Mouse (Mus musculus): ENCODE data around the gene Gpbar1. TPM values are rescaled to one million over a fixed set of nuclear protein-coding genes. Genes with fewer than 3 reads are reported as not detected.
A peak's percentile ranks its signal among the peaks of the same experiment; 100 is the strongest.
"Not testable (repeated sequence)": the region's sequence is repeated elsewhere in the genome, so short reads cannot be mapped to it uniquely, and the experiment has no call there.

Gene Gpbar1
- total and polyA plus RNA-seq, 3 experiments, result 0.11 TPM; not detected in 2

GRCm38 (mm10) chr1:74284543-74285160 lies 6.3 kb downstream of the Gpbar1 start, which contains the start of the genes Aamp and Pnkd:
Gene Aamp, minus strand, starts transcription at chr1:74284738.
Gene Pnkd, plus strand, starts transcription at chr1:74284930.
- no peaks in the 10 kb centered on the region for H3K27me3 ChIP-seq (ENCODE audit: insufficient read depth, low read length)
- TF ChIP-seq GATA2 (IDR thresholded peaks at IDR 0.05; ENCODE audit: borderline replicate concordance, low read depth, low read length) (no peak), POLR2AphosphoS5 (IDR thresholded peaks at IDR 0.05; ENCODE audit: insufficient replicate concordance, low read depth, low read length) (no peak), TAL1 (conservative IDR thresholded peaks at IDR 0.05; ENCODE audit: low read depth, low read length) (no peak), CTCF (IDR thresholded peaks at IDR 0.05; ENCODE audit: low read depth, low read length) (no peak), GATA1 (IDR thresholded peaks at IDR 0.05; ENCODE audit: borderline replicate concordance, low read length) (no peak)
- H3K4me3 ChIP-seq (ENCODE audit: low read depth, low read length), result peak within 1 kb of the TSS; percentile 79
- ATAC-seq (ENCODE audit: extremely low read depth, insufficient number of reproducible peaks, low FRiP score, poor library complexity, severe bottlenecking) (peak; percentile 94), DNase-seq (ENCODE audit: low spot score) (peak; percentile 99)
- no peaks in the 10 kb centered on the region for H3K9me3 ChIP-seq (replicated peaks)
- H3K4me1 ChIP-seq (ENCODE audit: insufficient read depth, low read depth, low read length), result peaks cover 69% of the 10 kb centered on the region
- H3K36me3 ChIP-seq (replicated peaks), result peaks cover 70% of the 10 kb centered on the region

- Histone ChIP-seq H3K9me3 (replicated peaks) (no peaks in the 10 kb centered on the region), H3K27me3 (ENCODE audit: insufficient read depth, low read length) (no peaks in the 10 kb centered on the region), H3K4me3 (ENCODE audit: low read depth, low read length) (peak overlapping the region; percentile 79), H3K36me3 (replicated peaks) (peaks cover 70% of the 10 kb centered on the region), H3K4me1 (ENCODE audit: insufficient read depth, low read depth, low read length) (peaks cover 66% of the 10 kb centered on the region)
- peak; percentile 21 for DNase-seq (ENCODE audit: low spot score)
- TF ChIP-seq TAL1 (conservative IDR thresholded peaks at IDR 0.05; ENCODE audit: low read depth, low read length) (no peak), POLR2AphosphoS5 (IDR thresholded peaks at IDR 0.05; ENCODE audit: insufficient replicate concordance, low read depth, low read length) (no peak), GATA1 (IDR thresholded peaks at IDR 0.05; ENCODE audit: borderline replicate concordance, low read length) (no peak), CTCF (IDR thresholded peaks at IDR 0.05; ENCODE audit: low read depth, low read length) (no peak), GATA2 (IDR thresholded peaks at IDR 0.05; ENCODE audit: borderline replicate concordance, low read depth, low read length) (no peak)
- ATAC-seq (ENCODE audit: extremely low read depth, insufficient number of reproducible peaks, low FRiP score, poor library complexity, severe bottlenecking), result no peak
Observed at GRCm38 (mm10) chr1:74285212-74286010, 7.1 kb downstream of the Gpbar1 start.

GRCm38 (mm10) chr1:74286869-74287607 lies 8.7 kb downstream of the Gpbar1 start:
- not testable (repeated sequence) for ATAC-seq (ENCODE audit: extremely low read depth, insufficient number of reproducible peaks, low FRiP score, poor library complexity, severe bottlenecking); H3K27me3 ChIP-seq (ENCODE audit: insufficient read depth, low read length); H3K4me3 ChIP-seq (ENCODE audit: low read depth, low read length); H3K9me3 ChIP-seq (replicated peaks); DNase-seq (ENCODE audit: low spot score)
- H3K4me1 ChIP-seq (ENCODE audit: insufficient read depth, low read depth, low read length), result peaks cover 57% of the 10 kb centered on the region
- TF ChIP-seq CTCF (IDR thresholded peaks at IDR 0.05; ENCODE audit: low read depth, low read length), result peak; percentile 34; the same call in 1 of the 2 replicates
- peaks cover 70% of the 10 kb centered on the region for H3K36me3 ChIP-seq (replicated peaks)

GRCm38 (mm10) chr1:74288327-74288726 lies 10.0 kb downstream of the Gpbar1 start:
- H3K36me3 ChIP-seq (replicated peaks), result peaks cover 70% of the 10 kb centered on the region
- no peak overlapping the region for H3K4me3 ChIP-seq (ENCODE audit: low read depth, low read length)
- TF ChIP-seq GATA1 (IDR thresholded peaks at IDR 0.05; ENCODE audit: borderline replicate concordance, low read length) (no peak), GATA2 (IDR thresholded peaks at IDR 0.05; ENCODE audit: borderline replicate concordance, low read depth, low read length) (no peak), POLR2AphosphoS5 (IDR thresholded peaks at IDR 0.05; ENCODE audit: insufficient replicate concordance, low read depth, low read length) (no peak), CTCF (IDR thresholded peaks at IDR 0.05; ENCODE audit: low read depth, low read length) (no peak), TAL1 (conservative IDR thresholded peaks at IDR 0.05; ENCODE audit: low read depth, low read length) (no peak)
- no peaks in the 10 kb centered on the region for H3K9me3 ChIP-seq (replicated peaks)
- peaks cover 46% of the 10 kb centered on the region for H3K4me1 ChIP-seq (ENCODE audit: insufficient read depth, low read depth, low read length)
- H3K27me3 ChIP-seq (ENCODE audit: insufficient read depth, low read length), result no peaks in the 10 kb centered on the region
- ATAC-seq (ENCODE audit: extremely low read depth, insufficient number of reproducible peaks, low FRiP score, poor library complexity, severe bottlenecking) (no peak), DNase-seq (ENCODE audit: low spot score) (no peak)

GRCm38 (mm10) chr1:74289248-74289647 lies 10.9 kb downstream of the Gpbar1 start:
- Histone ChIP-seq H3K4me1 (ENCODE audit: insufficient read depth, low read depth, low read length) (peaks cover 41% of the 10 kb centered on the region), H3K36me3 (replicated peaks) (peaks cover 76% of the 10 kb centered on the region), H3K27me3 (ENCODE audit: insufficient read depth, low read length) (no peaks in the 10 kb centered on the region), H3K4me3 (ENCODE audit: low read depth, low read length) (no peak overlapping the region), H3K9me3 (replicated peaks) (no peaks in the 10 kb centered on the region)
- no peak for DNase-seq (ENCODE audit: low spot score)
- TF ChIP-seq TAL1 (conservative IDR thresholded peaks at IDR 0.05; ENCODE audit: low read depth, low read length) (no peak), GATA1 (IDR thresholded peaks at IDR 0.05; ENCODE audit: borderline replicate concordance, low read length) (no peak), CTCF (IDR thresholded peaks at IDR 0.05; ENCODE audit: low read depth, low read length) (no peak), POLR2AphosphoS5 (IDR thresholded peaks at IDR 0.05; ENCODE audit: insufficient replicate concordance, low read depth, low read length) (no peak), GATA2 (IDR thresholded peaks at IDR 0.05; ENCODE audit: borderline replicate concordance, low read depth, low read length) (no peak)
- no peak for ATAC-seq (ENCODE audit: extremely low read depth, insufficient number of reproducible peaks, low FRiP score, poor library complexity, severe bottlenecking)

- Histone ChIP-seq H3K4me3 (ENCODE audit: low read depth, low read length) (no peak overlapping the region), H3K4me1 (ENCODE audit: insufficient read depth, low read depth, low read length) (peaks cover 42% of the 10 kb centered on the region), H3K36me3 (replicated peaks) (peaks cover 79% of the 10 kb centered on the region), H3K27me3 (ENCODE audit: insufficient read depth, low read length) (no peaks in the 10 kb centered on the region), H3K9me3 (replicated peaks) (no peaks in the 10 kb centered on the region)
- DNase-seq (ENCODE audit: low spot score), result no peak
- no peak for ATAC-seq (ENCODE audit: extremely low read depth, insufficient number of reproducible peaks, low FRiP score, poor library complexity, severe bottlenecking)
- TF ChIP-seq GATA2 (IDR thresholded peaks at IDR 0.05; ENCODE audit: borderline replicate concordance, low read depth, low read length), result no peak
- no peak for TF ChIP-seq TAL1 (conservative IDR thresholded peaks at IDR 0.05; ENCODE audit: low read depth, low read length)
- TF ChIP-seq CTCF (IDR thresholded peaks at IDR 0.05; ENCODE audit: low read depth, low read length), result no peak
- no peak for TF ChIP-seq POLR2AphosphoS5 (IDR thresholded peaks at IDR 0.05; ENCODE audit: insufficient replicate concordance, low read depth, low read length)
Observed at GRCm38 (mm10) chr1:74289740-74290139, 11.4 kb downstream of the Gpbar1 start.
